In the genomic region with DNA sequence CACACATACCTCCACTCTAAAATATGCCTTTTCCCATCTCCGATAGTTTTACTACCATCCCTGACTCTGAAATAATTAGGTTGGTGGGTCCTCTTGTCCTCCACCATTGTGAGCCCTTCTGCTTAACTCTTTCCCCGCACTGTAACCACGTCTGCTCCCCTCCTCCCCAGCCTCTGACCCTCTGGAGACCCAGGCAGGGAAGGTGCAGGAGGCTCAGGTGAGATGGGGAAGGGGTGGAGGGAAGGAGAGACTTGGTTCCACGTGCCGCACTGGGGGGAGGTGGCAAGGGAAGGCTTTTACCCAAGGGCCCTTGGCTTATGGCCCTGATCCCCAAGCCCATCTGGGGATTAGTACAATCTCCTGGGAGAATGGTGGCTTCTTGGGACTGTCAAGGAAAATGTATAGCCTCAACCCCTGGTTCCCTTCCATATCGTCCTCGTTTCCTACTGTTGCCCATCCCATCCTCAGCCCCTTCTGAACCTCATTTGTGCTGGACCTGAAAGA, we compare ENCODE assay signal across 8 mouse cellular contexts. TPM values are rescaled to one million over a fixed set of nuclear protein-coding genes. Genes with fewer than 3 reads are reported as not detected.
DNase-seq lines count a peak whose midpoint lies in the region; ATAC-seq and TF ChIP-seq lines count a peak whose summit lies in the region.

A gene (minus strand): TSS at position 51 of the 504 bp plus-strand sequence.

- no peaks in the 10 kb centered on the region for H3K36me3 ChIP-seq in kidney, embryonic 14.5 days (ENCODE audit: control insufficient read depth, insufficient read depth, low read length)
- H3K36me3 ChIP-seq in forebrain, postnatal 0 days (ENCODE audit: insufficient read depth), result peaks cover 5% of the 10 kb centered on the region; the same call in 1 of the 2 replicates
- H3K36me3 ChIP-seq in hindbrain, embryonic 11.5 days (ENCODE audit: control insufficient read depth, insufficient read depth, low read length), result no peaks in the 10 kb centered on the region
- peaks cover 8% of the 10 kb centered on the region for H3K36me3 ChIP-seq in liver, embryonic 12.5 days
- no peaks in the 10 kb centered on the region for H3K36me3 ChIP-seq in stomach, embryonic 14.5 days (ENCODE audit: control insufficient read depth, insufficient read depth, low read length)

- peak within 1 kb of the TSS; percentile 73 for H3K9ac ChIP-seq in kidney, embryonic 14.5 days (ENCODE audit: low read depth, low read length)
- peak within 1 kb of the TSS; percentile 67 for H3K9ac ChIP-seq in forebrain, postnatal 0 days
- peak within 1 kb of the TSS; percentile 66 for H3K9ac ChIP-seq in hindbrain, embryonic 11.5 days (ENCODE audit: low read depth, low read length)
- H3K9ac ChIP-seq in liver, embryonic 12.5 days, result peak within 1 kb of the TSS; percentile 84
- H3K9ac ChIP-seq in stomach, embryonic 14.5 days (replicated peaks; ENCODE audit: low read depth, low read length), result peak within 1 kb of the TSS; percentile 45

- no peak for DNase-seq in kidney, adult 9 months
- no peak for DNase-seq in forebrain, postnatal 0 days
- DNase-seq in hindbrain, embryonic 11.5 days (ENCODE audit: low spot score), result no peak
- no peak for DNase-seq in testis, postnatal 10 days (ENCODE audit: low spot score)

- no peak within 1 kb of the TSS for H3K27ac ChIP-seq in kidney, embryonic 14.5 days (ENCODE audit: low read depth, low read length)
- no peak within 1 kb of the TSS for H3K27ac ChIP-seq in forebrain, postnatal 0 days (ENCODE audit: low read depth, low read length)
- no peak within 1 kb of the TSS for H3K27ac ChIP-seq in hindbrain, embryonic 11.5 days (ENCODE audit: low read depth, low read length)
- peak within 1 kb of the TSS; percentile 75 for H3K27ac ChIP-seq in liver, embryonic 12.5 days
- no peak within 1 kb of the TSS for H3K27ac ChIP-seq in stomach, embryonic 14.5 days (ENCODE audit: low read length)

- no peak for ATAC-seq in kidney, embryonic 14.5 days (ENCODE audit: low FRiP score, low TSS enrichment)
- no peak for ATAC-seq in activated CD4-positive, CD25-positive, alpha-beta regulatory T cell, adult 4 months
- no peak for ATAC-seq in forebrain, postnatal 0 days
- ATAC-seq in hindbrain, embryonic 11.5 days (ENCODE audit: low FRiP score), result no peak
- ATAC-seq in liver, embryonic 12.5 days, result no peak
- ATAC-seq in stomach, embryonic 14.5 days (ENCODE audit: insufficient number of reproducible peaks, insufficient read depth, low FRiP score, low read depth), result no peak

- peak within 1 kb of the TSS; percentile 70 for H3K4me3 ChIP-seq in kidney, embryonic 14.5 days (ENCODE audit: low read length)
- peak within 1 kb of the TSS; percentile 89 for H3K4me3 ChIP-seq in forebrain, postnatal 0 days (ENCODE audit: low read depth, low read length)
- peak within 1 kb of the TSS; percentile 80 for H3K4me3 ChIP-seq in hindbrain, embryonic 11.5 days (ENCODE audit: low read depth, low read length)
- peak within 1 kb of the TSS; percentile 84 for H3K4me3 ChIP-seq in liver, embryonic 12.5 days
- peak within 1 kb of the TSS; percentile 79 for H3K4me3 ChIP-seq in stomach, embryonic 14.5 days (ENCODE audit: low read depth, low read length)

- H3K9me3 ChIP-seq in kidney, embryonic 14.5 days (ENCODE audit: control insufficient read depth, low read length), result no peaks in the 10 kb centered on the region
- H3K9me3 ChIP-seq in forebrain, postnatal 0 days (ENCODE audit: low read length), result no peaks in the 10 kb centered on the region
- H3K9me3 ChIP-seq in hindbrain, embryonic 11.5 days (ENCODE audit: control insufficient read depth, low read length), result no peaks in the 10 kb centered on the region
- H3K9me3 ChIP-seq in liver, embryonic 12.5 days (replicated peaks), result no peaks in the 10 kb centered on the region
- H3K9me3 ChIP-seq in stomach, embryonic 14.5 days (ENCODE audit: control insufficient read depth, low read depth, low read length), result no peaks in the 10 kb centered on the region

- no peak for TF ChIP-seq CTCF in forebrain, postnatal 0 days (IDR thresholded peaks at IDR 0.05; ENCODE audit: low read depth)

- H3K27me3 ChIP-seq in kidney, embryonic 14.5 days (ENCODE audit: control insufficient read depth, insufficient read depth, low read length), result no peaks in the 10 kb centered on the region
- H3K27me3 ChIP-seq in forebrain, postnatal 0 days (ENCODE audit: insufficient read depth, low read length), result no peaks in the 10 kb centered on the region
- no peaks in the 10 kb centered on the region for H3K27me3 ChIP-seq in hindbrain, embryonic 11.5 days (ENCODE audit: control insufficient read depth, insufficient read depth, low read length)
- no peaks in the 10 kb centered on the region for H3K27me3 ChIP-seq in liver, embryonic 12.5 days (replicated peaks)
- H3K27me3 ChIP-seq in stomach, embryonic 14.5 days (ENCODE audit: control insufficient read depth, insufficient read depth, low read length), result no peaks in the 10 kb centered on the region

- peak within 1 kb of the TSS; percentile 54 for H3K4me2 ChIP-seq in kidney, embryonic 14.5 days (replicated peaks; ENCODE audit: low read depth, low read length)
- peak within 1 kb of the TSS; percentile 63 for H3K4me2 ChIP-seq in forebrain, postnatal 0 days (ENCODE audit: low read depth)
- peak within 1 kb of the TSS; percentile 64 for H3K4me2 ChIP-seq in hindbrain, embryonic 11.5 days (replicated peaks; ENCODE audit: low read depth, low read length)
- H3K4me2 ChIP-seq in liver, embryonic 12.5 days, result peak within 1 kb of the TSS; percentile 79
- peak within 1 kb of the TSS; percentile 66 for H3K4me2 ChIP-seq in stomach, embryonic 14.5 days (replicated peaks; ENCODE audit: low read depth, low read length)

- WGBS in kidney, embryonic 14.5 days, result 63% methylated on average over 7 of the region's 7 CpGs
- 66% methylated on average over 7 of the region's 7 CpGs for WGBS in forebrain, postnatal 0 days
- WGBS in hindbrain, embryonic 11.5 days, result 69% methylated on average over 7 of the region's 7 CpGs
- whole genome bisulfite sequencing in liver, embryonic 12.5 days (ENCODE audit: insufficient replicate concordance), result 66% methylated on average over 7 of the region's 7 CpGs
- WGBS in stomach, embryonic 14.5 days, result 56% methylated on average over 7 of the region's 7 CpGs

- peaks cover 6% of the 10 kb centered on the region for H3K4me1 ChIP-seq in kidney, embryonic 14.5 days (ENCODE audit: control insufficient read depth, insufficient read depth, low read length)
- peaks cover 13% of the 10 kb centered on the region for H3K4me1 ChIP-seq in forebrain, postnatal 0 days (ENCODE audit: insufficient read depth)
- H3K4me1 ChIP-seq in hindbrain, embryonic 11.5 days (replicated peaks; ENCODE audit: control insufficient read depth, insufficient read depth, low read length), result no peaks in the 10 kb centered on the region
- H3K4me1 ChIP-seq in liver, embryonic 12.5 days, result peaks cover 53% of the 10 kb centered on the region
- peaks cover 14% of the 10 kb centered on the region for H3K4me1 ChIP-seq in stomach, embryonic 14.5 days (ENCODE audit: control insufficient read depth, insufficient read depth, low read length)

RNA-seq across cellular contexts. Expression of the gene that starts here (rescaled TPM):
- polyA plus RNA-seq in kidney, embryonic 14.5 days (2014; fragmentation: Nextera tagmentation; extraction: Ambion mirVana), result 39.2 and 43.9 TPM in 2 replicates
- 10 to 100 TPM; 56.4 to 78.9 TPM for polyA plus RNA-seq in activated CD4-positive, CD25-positive, alpha-beta regulatory T cell, adult 4 months (2017; shearing (Covaris generic))
- total RNA-seq in forebrain, postnatal 0 days (2014; rRNA removed), result 18.0 and 19.2 TPM in 2 replicates
- polyA plus RNA-seq in forebrain, postnatal 0 days (2015; fragmentation: Nextera tagmentation; extraction: Ambion mirVana), result 59.8 and 75.4 TPM in 2 replicates
- 42.0 and 43.7 TPM in 2 replicates for polyA plus RNA-seq in hindbrain, embryonic 11.5 days (2014; fragmentation: Nextera tagmentation; extraction: Ambion mirVana)
- 41.6 and 43.1 TPM in 2 replicates for polyA plus RNA-seq in liver, embryonic 12.5 days (2016; fragmentation: Nextera tagmentation; extraction: Ambion mirVana)
- polyA plus RNA-seq in stomach, embryonic 14.5 days (2014; fragmentation: Nextera tagmentation; extraction: Ambion mirVana), result 29.5 and 38.9 TPM in 2 replicates
